Mouse (Mus musculus) cortical plate, adult 2 months (tissue): Measurements from ENCODE around the gene Lemd1.

Source experiments
- CTCF ChIP-seq: fragments of 200-500 bp; IDR thresholded peaks from 2 replicates; pipeline ENCODE4 v1.5.1; 2011; ENCODE audit warnings: mild to moderate bottlenecking, control low read depth, low read length; ENCODE audit not compliant: insufficient read depth; ENCODE audit errors: extremely low read depth
- POLR2A ChIP-seq: fragments of 200-500 bp; IDR thresholded peaks from 2 replicates; pipeline ENCODE4 v1.6.1; 2011; ENCODE audit warnings: mild to moderate bottlenecking, low read length, control low read depth; ENCODE audit not compliant: insufficient read depth; ENCODE audit errors: extremely low read depth

DNA sequence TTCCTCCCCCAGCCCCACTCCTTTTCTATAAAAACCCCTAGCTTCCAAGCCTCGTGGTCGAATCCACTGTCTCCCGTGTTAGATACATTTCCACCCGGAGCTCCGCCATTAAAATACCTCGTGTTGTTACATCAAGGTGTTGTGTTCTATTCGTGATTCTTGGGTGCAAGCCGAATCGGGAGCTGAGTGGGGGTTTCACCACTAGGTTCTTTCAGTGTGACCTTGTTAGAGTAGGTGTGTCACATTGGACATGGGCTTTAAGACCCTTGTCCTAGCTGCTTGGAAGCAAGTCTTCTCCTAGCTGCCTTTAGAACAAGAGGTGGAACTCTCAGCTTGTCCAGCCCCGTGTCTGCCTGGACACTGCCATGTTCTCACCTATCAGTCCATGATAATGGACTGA lies 74.7 kb downstream of the Lemd1 start:
- TF ChIP-seq POLR2A: no peak
- TF ChIP-seq CTCF: no peak
